Mouse (Mus musculus) cerebellum, postnatal 36 days (tissue): ENCODE results near the gene Lpar5.

Experiments
- DNase-seq, 2 experiments: peaks; one replicate each; pipeline ENCODE4 v3.0.0; 2021 to 2022; ENCODE audit warnings: mixed read lengths in 2 of 2

Gene Lpar5

DNA sequence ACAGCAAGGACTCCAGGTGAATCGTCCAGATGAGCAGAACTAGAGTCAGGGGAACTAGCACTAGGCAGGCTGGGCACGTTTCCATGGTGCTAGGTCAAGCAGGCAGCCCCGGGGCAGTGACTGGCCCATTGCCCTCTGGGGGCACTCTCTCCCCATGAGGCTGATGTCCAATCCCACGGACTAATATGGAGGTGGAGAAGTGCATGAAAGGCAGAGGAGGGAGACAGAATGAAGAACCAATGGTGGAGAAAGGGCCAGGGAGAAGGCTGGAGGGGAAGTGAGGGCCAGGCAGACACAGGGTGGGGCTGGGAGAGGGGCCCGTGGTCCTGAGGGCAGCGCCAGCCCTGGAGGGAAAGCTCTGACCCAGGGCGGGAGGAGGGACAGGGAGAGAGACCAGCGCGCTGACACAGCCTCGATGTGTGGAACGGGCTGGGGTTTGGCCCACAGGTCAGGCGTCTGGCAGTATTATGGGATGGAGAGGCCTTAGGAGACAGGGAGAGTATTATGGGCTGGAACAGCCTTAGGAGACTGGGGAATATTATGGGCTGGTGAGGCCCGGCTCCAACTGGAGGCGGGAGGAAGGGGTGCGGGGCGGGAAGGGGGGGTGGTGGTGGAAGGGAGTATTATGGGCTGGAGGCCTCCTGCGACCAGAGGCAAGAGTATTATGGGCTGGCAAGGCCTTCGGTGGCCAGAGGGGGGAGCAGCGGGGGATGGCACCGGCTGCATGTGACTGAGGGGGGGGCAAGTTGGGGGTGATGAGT lies 21.0 kb downstream of the Lpar5 start:
- peak; percentile 76 to 83 for DNase-seq

DNA sequence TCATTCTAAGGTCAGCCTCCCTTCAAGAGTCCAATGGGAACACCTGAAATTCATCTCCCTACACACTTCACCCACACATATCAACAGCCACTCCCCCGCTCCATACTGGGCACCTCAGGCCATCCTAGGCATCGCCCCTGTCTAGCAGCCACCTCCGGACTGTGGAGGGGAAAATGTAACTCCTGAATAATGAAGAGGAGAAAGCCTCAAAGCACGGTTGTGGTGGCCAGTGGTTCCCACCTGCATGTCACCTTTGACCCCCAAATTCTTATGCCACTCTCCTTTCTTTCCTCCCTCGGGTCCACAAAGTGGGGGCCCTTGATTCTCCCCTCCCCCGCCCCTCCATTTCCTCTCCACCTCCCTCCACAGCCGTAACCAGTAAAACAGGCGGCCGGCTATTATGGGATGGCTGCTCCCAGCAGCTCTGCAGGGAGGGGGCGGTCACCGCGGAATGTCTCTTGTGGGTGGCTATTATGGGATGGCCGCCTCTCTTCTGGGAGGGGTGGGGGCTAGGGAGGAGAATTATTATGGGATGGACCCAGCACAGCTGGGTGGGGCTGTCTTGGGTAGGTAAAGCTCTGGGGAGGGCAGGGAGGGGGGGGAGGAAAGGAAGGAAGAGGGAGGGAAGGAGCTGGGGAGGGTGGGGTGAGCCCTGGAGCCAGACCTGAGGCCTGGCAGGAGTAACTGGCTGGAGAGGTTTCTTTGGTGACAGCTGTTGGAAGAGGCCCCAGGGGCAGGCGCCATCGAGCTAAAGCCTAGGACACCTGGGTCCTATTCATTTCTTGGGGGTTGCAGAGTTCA lies 22.0 kb downstream of the Lpar5 start:
- DNase-seq, result peak; percentile 71 to 85

DNA sequence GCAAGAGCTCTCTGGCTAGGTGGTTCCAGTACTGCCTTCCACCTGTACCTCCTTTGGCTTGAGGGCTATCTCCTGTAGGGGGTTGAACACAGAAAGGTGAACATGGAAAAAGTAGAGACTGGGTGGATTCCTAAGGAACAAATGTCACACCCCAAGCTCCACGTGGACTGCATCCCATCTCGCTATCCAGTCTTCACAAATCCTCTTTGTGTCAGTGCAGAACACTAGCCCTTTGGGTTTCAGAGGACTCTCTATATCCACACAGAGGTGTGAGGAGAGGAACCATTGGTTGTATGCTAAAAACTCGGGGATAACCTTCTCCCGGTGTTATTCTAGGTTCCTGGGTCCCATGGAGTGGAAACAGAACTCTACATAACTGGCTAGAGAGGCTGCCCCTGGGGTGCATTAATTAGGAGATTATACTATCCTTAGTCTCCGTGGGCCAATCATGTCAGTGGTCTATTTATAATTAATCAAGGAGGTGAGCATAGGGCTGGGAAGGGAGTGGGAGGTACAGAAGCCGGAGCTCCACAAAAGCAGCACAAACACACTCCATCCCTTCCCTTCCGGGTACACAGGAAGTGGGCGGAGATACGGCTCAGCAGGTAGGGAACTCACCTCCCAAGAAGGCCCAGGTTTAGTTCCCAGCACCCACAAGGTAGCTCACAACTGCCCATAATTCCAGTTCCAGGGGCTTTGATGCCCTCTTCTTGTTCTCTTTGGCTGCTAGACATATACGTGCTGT lies 22.8 kb downstream of the Lpar5 start:
- no peak for DNase-seq

DNA sequence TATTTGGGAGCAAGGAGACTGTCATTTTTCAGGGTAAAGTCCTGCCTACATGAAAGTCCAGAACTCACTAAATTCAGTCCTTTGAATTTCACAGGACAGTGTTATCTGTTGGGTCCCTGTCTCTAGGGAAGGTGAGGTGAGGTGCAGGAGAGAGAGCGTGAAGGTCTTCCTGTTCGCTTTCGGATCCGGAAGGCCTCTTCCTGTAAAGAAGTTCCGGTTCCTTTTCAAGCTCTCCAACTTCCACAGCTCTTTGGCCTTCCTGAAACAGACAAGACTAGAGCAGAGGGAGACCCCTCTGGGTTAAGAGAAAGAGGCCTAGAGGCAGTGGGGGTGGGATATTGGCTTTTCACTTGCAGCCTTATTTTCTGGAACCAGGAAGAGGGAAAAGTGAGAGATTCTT lies 24.7 kb downstream of the Lpar5 start:
- no peak for DNase-seq

DNA sequence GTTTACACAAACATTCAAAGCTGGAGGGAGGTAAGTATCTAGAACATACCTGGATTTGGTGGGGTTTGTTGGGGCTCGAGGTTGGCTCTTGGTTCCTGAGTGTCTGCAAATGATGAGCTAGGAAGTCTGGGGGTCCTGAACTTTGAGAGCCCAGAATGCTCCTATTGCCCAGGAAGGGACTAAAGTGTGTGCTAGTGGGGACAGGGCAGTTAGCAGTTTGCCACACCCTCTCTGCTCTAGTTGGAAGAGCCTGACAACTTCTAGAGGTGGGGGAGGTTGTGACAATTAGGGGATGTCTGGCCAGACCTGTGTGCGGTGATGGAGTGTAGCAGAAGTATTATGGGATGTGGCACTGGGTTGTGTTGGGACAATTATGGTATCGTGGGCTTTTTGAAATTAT lies 27.1 kb downstream of the Lpar5 start:
- DNase-seq, result no peak

DNA sequence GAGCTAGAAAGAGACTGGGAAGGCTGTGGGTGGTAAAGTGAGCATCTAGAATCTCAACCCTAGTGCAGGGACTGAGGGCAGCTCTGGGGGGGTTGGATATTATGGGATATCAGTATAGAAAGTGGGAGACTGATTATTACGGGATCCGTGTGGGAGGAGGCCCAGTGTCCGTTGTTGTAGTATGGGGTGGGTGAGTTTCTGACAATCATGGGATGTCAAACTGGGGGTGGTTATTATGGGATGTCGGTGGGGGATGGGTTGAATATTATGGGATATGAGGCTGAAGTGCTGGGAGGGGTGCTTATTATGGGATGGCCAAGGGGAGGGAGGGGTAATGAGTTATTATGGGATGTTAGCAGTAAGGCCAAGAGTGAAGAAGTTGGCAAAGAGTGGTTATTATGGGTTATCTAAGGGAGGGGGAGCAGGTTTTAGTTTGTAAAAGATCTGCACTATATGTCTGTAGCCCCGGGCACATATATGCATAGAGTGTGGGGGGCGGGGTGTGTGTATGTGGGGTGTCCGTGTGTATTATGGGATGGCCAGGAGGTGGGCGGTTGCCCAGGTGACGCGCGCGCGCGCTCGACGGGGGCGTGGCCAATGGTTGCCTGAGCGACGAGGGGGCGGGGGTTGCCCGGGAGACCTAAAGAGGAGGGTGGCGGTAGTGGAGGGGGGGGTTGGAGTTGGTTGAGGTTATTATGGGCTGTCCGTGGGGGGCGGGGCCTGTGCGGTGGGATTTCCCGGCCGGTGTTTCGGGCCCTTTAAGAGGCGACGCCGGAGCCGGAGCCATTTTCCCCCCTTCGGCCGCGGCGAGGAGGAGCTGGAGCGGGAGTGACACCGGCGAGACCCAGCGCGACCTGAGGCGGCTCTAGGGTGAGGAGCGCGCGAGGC lies 27.9 kb downstream of the Lpar5 start, which contains the start of gene Chd4:
Gene Chd4 (plus strand): TSS at position 591 of the 888 bp plus-strand sequence.
- peak; percentile 97 to 99 for DNase-seq

DNA sequence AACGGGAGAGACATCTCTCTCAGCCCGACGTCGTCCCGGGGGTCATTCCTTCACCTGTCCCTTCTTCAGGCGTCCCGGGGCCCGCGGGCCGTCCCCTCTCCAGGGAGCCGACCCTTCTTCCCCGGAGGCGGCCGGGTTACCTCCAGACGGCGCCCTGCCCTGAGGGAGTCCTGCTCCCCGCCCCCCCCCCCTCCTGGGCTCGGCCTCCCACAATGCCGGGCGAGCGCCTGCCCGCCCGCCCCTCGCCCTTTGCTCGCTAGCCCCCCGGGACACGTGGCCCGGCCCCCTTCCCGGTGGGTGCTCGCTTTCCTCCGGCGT lies 28.5 kb downstream of the Lpar5 start:
- no peak for DNase-seq

DNA sequence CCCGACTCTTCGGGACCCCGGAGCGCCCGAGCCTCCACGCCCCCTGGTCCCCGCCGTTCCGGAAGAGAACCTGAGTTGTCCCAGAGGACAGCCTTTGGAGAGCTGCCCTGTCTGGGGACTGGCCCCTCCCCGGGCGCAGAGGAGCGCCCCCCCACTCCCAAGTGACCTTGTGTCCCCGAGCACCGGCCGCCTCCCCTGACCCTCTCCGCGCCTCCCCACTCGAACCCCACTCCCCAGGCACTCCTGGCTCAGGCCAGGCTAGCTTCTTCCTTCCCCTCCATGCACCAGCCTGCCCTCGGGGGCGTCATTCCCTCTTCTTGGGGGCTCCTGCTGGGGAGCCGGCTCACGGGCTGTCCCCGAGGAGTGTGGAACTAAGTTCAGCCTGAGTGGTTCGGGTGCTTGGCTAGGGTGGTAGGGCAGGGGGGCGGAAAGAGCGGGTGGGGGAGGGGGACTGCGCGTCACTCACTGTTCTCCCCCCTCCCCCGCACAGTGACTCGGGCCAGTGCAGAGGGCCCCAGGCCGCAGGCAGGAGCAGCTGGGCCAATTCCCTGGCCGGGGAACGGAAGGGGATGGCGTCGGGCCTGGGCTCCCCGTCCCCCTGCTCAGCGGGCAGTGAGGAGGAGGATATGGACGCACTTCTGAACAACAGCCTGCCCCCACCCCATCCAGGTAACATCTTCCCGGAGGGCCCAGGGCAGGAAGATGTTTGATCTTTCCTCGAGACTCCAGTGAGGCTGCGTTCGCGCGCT lies 29.1 kb downstream of the Lpar5 start:
- DNase-seq, result peak; percentile 53 to 66

DNA sequence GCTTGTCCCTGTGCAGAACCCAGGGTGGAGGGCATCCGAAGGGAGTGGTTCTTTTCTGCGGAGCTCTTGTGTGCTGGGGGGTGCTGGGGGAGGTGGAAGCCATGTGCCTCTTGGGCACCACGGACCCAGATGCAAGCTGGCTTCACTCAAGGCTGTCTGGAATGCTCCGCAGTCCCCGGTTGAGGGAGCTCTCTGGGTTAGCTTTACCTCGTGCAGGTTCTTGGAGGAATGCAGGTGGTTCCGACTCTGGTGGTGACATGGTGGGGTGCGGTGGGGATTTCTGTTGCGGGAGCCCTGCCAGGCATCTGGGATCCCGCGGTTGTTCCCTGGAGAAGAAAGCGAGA lies 29.6 kb downstream of the Lpar5 start:
- peak; percentile 36 to 52 for DNase-seq

DNA sequence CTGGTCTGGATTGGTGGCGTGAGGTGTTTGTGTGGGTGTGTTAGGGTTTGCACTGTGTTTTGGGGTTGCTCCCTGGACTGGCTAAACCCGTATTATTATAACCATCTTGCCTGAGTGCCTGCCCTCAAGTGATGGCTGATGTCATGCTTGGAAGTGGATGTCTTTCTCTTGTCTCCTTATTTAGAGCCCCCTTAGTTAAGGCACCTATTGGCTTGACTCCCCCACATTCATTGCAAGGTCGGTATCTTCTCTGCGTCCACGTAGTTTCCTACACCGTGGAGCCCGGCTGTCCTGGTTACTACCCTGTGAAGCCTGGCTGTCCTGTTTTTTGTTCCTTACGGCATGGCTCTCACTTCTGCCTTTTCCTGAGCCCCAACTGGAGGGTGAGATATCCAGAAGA lies 30.2 kb downstream of the Lpar5 start:
- no peak for DNase-seq

DNA sequence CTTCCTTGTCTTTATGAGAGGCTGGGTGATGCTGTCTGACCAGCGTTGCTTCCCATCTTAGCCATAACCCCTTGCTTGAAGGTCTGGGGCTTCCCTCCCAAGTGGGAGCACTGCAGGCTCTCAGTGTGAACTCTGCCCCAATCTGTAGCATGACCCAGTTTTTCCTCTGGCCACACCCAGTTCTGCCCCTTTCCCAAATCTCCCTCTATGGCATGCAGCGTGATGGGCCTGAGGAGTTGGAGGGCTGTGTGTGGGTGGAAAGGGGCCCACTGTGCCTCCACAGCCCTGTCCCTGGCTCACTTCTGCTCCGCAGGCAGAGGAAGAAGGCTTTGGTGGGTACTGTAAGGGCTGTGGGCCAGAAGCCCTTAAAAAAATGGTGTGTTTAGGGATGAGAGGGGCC lies 30.8 kb downstream of the Lpar5 start:
- DNase-seq, result peak in 1 of 2 experiments; percentile 27

DNA sequence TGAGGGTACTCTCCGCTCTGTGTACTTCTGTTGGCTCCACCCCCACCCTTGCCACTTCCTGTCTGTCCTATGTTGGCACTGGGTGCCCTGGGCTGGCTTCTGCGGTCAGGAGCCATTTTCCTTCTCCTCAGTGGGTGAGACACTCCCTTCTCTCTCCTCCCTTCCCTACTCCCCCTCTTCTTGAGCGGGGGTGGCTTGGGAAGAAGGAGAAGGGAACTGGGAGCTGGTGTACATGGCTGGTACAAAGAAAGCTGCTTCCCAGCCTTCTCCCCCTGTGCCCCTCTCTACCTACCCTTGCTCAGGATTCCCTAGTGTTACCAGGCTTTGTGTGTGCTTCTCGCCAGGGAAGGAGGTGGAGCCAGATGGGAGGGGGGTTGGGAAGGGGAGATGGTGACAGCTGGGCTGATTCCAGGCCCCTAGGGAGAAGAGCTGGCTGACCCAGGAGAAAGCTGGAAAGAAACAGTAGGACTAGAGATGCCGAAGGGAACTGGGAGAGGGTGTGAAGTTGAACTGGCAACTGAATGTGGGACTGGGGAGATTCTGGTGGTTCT lies 31.8 kb downstream of the Lpar5 start:
- peak; percentile 34 to 36 for DNase-seq

DNA sequence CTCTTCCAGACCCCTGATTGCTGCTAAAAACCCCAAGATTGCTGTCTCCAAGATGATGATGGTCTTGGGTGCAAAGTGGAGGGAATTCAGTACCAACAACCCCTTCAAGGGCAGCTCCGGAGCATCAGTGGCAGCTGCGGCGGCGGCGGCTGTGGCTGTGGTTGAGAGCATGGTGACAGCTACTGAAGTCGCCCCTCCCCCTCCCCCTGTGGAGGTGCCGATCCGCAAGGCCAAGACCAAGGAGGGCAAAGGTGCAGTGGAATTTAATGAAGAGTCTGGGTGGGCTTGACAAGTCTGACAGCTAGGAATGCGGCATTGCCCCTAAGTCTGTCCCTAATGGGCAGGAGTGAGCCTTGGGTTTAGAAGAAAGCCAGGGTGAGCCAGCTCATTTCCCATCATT lies 33.7 kb downstream of the Lpar5 start:
- no peak for DNase-seq

DNA sequence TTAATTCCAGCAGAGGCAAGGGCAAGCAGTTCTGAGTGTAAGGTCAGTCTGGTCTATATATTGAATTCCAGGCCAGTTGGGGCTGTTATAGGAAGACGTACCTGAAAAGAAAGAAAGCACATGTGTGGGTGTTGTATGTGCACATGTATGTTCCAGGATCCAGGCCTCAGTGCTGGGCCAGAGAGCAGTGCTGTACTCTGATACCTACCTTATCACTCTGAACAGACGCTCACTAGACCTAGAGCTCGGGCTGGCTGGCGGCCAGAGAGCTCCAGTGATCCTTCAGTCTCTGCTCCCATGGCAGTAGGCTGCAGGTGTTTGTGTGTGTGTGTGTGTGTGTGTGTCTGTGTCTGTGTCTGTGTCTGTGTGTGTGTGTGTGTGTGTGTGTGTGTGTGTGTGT lies 36.5 kb downstream of the Lpar5 start:
- DNase-seq, result no peak

DNA sequence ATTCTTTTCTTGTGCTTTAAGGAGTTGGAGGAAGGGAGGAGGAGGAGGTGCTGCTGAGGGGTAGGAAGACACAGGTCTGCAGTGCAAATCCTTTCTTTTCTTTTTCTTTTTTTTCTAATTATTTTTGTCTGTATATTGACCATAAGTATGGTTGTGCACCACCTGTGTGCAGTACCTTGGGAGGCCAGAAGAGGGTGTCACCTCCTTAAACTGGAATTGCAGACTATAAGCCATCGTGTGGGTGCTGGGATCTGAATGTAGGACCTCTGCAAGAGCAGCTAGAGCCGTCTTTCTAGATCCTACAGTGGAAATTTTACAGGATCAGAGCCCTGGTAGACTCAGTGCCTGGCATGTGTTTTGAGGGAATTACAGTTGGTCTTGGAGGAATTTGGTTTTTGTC lies 40.0 kb downstream of the Lpar5 start:
- no peak for DNase-seq

DNA sequence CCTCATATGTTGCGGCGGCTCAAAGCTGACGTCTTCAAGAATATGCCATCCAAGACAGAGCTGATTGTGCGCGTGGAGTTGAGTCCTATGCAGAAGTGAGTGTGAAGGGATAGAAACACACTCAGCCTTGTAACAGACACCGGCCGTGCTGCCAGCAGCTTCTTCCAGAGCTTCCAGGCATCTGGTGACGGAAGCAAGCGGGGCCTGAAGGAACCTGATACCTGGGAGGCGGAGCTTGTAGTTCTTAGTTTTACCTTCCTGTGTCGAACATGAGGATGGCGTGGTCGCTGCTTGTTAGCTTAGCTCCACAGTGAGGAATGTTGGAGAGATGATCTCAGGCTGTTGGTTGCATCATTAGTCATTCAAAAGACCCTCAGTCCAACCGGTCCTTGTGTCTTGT lies 41.7 kb downstream of the Lpar5 start:
- DNase-seq, result no peak

DNA sequence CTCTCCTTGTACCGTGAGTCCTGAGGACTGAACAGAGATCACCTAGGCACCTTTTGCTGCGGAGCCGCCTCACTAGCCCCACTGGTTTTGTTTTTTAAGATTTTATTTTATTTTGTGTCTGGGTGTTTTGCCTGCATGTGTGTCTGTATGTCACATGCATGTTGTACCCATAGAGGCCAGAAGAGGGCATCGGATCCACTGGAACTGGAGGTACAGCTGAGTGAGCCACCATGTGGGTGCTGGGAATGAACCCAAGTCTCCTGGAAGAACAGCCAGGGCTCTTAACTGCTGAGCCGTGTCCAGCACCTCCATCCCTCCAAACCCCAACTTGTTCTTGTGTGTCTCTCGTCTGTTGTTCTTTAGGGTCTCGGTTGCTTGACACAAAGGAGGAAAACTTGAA lies 43.2 kb downstream of the Lpar5 start:
- DNase-seq, result peak; percentile 42 to 59

DNA sequence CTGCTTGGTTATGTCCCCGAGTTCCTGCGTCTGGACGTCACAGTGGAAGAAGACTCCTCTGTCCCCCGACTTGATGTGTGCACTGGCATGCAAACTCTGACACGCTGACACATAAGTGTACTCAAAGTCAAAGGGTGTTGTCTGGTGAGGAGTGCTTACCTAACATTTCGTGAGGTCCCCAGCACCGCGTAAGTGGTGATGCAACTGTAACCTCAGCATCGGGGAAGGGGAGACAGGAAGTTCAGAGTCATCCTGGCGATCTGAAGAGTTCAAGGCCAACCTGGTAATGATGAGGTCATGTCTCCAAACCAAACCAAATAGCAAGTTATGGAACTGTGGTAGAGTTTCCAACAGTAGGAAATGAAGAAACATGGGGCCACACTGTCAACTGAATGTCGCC lies 44.8 kb downstream of the Lpar5 start:
- DNase-seq, result no peak

DNA sequence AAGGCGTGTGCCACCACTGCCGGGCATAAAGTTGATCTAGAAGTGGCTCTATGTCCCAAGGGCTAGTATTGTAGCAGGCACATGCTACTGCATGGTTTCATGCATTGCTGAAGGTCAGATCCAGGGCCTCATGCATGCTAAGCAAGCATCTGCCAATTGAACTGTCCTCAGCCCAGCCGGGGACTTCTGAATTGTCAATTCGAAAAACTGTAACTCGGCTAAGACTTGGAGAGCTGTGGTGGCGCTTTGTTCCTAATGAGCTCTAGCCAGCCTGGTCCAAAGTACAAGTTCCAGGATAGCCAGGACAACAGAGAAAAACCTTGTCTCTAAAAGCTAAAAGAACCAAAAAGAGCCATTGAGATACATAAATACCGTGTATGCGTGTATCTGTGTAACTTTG lies 51.7 kb downstream of the Lpar5 start:
- DNase-seq, result no peak

DNA sequence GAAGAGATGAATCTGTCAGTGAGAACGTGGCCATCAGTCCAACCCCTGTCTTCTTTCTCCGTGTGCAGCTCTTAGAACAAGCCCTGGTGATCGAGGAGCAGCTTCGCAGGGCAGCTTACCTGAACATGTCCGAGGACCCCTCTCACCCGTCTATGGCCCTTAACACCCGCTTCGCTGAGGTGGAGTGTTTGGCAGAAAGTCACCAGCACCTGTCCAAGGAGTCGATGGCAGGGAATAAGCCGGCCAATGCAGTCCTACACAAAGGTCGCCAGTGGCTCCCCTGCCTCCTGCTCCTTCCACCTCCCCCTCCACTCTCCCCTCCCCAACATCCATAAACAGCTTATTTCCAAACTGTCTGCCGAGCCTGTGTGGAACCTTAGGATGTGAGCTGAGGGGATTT lies 61.0 kb downstream of the Lpar5 start:
- DNase-seq, result no peak

DNA sequence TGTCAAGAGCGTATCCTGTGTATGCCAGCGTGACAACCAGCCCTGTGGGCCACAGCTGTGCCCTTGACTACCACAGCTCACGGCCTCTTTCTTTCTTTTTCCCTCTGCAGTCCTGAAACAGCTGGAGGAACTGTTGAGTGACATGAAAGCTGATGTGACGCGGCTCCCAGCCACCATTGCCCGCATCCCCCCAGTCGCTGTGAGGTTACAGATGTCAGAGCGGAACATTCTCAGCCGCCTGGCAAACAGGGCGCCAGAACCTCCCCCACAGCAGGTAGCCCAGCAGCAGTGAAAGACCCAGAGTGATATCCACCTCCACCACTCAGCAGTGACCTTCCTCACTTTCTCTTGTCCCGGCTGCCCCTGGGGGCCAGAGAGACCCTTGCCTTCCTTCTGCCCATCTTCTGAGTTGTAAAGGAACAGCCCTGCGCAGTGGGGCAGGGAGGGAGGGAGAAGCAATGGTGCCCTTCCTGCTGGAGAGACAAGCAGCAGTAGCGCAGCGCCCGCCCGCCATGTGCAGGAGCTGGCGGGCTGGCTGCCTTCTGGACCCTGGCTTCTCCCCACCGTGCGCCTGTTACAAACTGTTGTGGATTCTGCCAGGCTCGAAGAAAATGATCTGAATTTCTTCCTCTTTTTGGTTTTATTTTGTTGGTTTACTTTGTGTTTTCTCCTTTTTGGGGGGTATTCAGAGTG lies 62.1 kb downstream of the Lpar5 start:
- no peak for DNase-seq
